Mouse (Mus musculus) heart, postnatal 36 days (tissue): ENCODE measurements around the gene Med12l. TPM values are rescaled to one million over a fixed set of nuclear protein-coding genes. Genes with fewer than 3 reads are reported as not detected.

ENCODE experiments used
- DNase-seq, 2 experiments: peaks; one replicate each; pipeline ENCODE4 v3.0.0; 2021 to 2022
- intact Hi-C: fragments of 180-260 bp; cut with DNase I; formaldehyde crosslinking; loops from one replicate; pipeline ENCODE4 v1.15.1; 2025
- total RNA-seq, 2 experiments: library from RNA; stranded (reverse); gene quantifications; 2 replicates each; pipeline ENCODE4 v1.2.3; 2021

Gene Med12l
- total RNA-seq, 2 experiments from 2014 or later, result 6.2 to 6.6 TPM

GRCm38 (mm10) chr3:59278620-59279019 is 273.0 kb downstream of the Med12l start:
- intact Hi-C loops, result no loop called here
- no peak for DNase-seq

GRCm38 (mm10) chr3:59290551-59290950 is 284.9 kb downstream of the Med12l start:
- DNase-seq, result no peak
- intact Hi-C loops, result no loop called here

DNA sequence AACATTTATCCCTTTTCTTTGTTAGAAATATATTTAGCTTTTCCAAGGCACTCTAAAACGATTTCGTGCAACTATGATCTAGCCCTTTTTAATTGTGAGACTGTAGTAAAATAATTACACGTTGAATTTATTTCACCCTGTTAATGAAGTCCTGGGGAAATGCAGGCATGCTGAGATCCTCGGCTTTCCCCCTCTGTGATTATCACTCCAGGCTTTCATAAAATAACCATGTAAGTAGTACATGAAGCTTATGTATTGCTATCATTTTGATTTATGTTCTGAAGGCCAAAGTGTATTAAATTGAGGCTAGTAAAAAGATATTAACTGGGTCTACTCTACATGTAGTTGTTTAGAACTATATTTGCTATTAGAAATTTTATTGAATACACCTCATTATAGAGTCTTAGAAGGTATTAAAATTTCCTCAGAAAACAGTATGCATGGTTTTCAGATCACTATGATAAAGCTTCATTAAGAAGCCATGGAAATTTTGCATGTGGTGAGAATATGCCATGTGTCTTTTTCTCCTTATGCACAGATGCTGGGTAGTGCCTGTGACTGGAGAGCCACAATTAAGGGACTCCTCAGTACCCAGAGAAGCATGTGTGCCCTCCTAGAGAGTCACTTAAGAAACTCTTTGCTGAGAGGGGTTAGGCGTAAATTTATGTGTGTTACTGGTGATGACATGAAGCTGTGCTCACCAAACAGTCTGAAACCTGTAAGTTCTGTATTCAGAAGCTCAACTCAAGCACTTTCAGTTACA is 288.0 kb downstream of the Med12l start:
- DNase-seq, result no peak
- intact Hi-C loops, result no loop called here

DNA sequence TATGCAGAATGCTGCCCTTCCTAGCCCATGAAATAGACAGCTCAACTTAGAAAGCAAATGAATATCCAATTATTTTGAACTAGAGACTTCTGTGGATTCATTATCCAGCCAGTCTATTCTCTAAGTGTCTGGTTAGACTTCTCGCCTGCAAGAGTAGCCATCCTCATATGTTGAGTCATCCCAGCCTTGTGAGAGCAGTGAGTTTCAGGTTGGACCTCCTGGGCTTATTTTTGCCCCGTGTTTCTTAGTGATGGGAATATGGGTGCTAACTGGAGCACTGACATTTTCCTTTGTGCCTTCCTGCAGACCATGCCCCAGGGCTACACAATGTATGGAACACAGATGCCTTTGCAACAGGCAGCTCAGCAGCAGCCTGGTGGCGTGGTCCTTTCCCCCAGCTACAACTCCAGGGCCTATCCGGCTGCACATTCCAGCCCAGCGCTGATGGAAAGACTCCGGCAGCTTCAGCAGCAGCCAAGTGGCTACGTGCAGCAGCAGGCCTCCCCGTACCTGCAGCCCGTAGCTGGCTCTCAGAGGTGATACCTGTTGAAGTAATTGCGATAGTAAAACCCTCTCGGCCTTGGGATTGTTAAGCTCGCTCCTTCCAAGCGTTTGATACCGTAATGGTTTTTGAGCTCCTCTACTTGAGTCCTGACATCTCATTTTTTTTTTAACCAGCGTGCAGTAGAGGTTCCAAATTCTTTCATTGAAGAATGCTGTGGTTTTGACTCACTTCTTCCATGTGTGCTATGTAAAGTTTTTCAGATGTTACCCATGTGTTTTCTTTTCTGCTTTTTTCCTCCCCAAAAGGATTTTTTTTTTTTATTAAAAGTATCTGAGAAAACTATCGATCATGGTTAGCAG is 290.3 kb downstream of the Med12l start:
- intact Hi-C loops, result no loop called here

DNA sequence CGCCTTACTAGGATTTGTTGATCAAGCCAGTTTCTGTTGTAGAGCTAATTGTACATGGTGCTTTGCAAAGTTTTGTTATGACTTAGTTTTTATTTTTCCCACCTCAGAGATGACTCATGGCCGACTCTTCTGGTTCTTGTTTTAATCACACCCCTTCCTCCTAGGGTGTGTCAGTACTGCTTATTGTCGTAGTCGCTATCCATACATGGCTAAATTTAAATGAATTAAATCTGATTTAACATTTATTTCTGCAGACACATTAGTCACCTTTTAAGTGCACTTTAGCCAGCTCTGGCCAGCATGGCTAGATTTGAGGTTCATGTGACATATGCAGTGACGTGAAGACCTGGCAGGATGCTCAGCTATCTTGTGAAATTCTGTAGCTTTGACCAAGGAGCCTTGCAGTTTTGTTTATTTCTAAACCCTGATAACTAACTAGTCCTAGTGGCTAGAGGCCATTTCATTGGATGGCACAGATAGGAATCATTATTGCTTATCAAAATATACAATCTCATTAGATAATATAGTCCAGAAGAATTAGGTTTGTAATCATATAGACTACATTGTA is 291.0 kb downstream of the Med12l start:
- DNase-seq, result no peak
- intact Hi-C loops, result no loop called here

More for the DNA sequence above, 290.3 kb downstream of the Med12l start:
- no peak for DNase-seq

DNA sequence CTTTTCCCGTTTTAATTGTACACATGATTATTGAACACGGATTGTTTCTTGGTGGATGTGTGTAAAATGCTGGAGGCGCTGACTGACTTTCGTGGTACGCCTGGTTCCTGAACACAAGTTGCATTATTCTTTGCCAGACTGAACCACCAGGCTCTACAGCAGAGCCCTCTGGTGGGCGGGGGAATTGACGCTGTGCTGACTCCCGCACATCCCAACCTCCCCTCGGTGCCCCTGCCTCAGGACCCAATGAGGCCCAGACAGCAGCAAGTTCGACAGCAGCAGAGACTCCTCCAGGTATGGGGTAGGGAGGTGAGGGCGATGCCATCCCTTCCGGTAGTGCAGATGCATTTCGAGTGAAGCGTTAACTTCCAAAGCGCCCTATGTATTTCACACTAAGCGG is 292.0 kb downstream of the Med12l start:
- DNase-seq, result no peak
- intact Hi-C loops, result no loop called here

DNA sequence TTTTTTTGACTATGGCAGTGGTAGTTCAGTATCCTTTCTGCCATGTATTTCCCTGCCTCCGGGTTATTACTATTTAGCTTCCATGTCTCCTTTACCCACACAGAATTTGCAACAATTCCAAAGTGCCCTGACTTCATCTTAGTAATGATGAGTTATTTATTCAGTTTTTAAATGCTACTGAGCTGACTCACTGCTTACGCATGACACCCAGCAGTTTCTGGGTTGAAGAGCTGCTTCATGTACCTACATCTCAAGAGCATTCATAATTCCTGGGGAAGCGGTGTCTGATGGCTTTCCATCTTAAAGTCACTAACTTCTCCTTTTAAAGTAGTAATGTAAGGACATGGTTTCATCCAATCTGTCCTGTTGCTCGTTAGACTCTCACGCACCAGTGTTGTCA is 299.3 kb downstream of the Med12l start:
- intact Hi-C loops, result loop anchor here (5.0 kb wide), 1 partner anchor 128 kb away; no protein-coding TSS in a partner anchor
- DNase-seq, result no peak

DNA sequence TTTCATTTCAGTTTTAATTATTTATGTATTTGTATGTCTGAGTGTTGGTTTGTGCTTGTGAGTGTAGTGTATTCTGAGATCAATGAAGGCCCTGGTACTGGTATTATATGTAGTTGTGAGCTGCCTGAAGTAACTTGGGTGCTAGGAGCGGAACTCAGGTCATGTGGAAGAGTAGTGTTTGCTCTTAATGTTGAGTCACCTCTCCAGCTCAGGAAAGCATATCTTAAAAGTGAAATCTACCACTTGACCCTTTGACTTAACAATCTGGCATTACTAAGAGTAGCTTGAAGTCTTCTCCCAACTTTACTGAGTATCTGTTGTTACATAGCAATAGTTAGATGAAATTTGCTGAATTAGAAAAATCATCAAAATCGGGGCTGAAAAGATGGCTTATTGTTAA is 299.9 kb downstream of the Med12l start:
- intact Hi-C loops, result loop anchor here (5.0 kb wide), 1 partner anchor 128 kb away; no protein-coding TSS in a partner anchor

GRCm38 (mm10) chr3:59312610-59313009 is 307.0 kb downstream of the Med12l start:
- intact Hi-C loops, result no loop called here
- peak; percentile 20 to 25 for DNase-seq

More for the DNA sequence above, 299.9 kb downstream of the Med12l start:
- DNase-seq, result no peak

DNA sequence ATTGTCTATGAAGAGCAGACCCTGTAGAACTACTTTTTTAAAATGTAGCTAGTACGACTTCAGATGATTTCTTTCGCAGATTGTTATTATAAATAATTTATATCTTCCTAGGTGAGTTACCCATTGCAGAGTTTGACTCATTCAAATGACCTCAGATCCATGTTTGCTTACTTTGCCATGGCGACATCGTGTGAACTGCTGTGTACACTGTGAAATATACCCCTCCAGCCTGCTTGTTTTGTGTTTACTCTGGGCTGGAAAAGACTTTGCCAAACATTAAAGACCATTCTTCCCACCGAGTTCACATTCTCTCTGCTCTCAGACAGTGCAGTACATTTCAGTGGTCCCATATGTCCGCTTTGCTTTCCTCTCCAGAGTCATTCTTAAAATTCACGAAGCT is 310.5 kb downstream of the Med12l start:
- intact Hi-C loops, result no loop called here
- no peak for DNase-seq

DNA sequence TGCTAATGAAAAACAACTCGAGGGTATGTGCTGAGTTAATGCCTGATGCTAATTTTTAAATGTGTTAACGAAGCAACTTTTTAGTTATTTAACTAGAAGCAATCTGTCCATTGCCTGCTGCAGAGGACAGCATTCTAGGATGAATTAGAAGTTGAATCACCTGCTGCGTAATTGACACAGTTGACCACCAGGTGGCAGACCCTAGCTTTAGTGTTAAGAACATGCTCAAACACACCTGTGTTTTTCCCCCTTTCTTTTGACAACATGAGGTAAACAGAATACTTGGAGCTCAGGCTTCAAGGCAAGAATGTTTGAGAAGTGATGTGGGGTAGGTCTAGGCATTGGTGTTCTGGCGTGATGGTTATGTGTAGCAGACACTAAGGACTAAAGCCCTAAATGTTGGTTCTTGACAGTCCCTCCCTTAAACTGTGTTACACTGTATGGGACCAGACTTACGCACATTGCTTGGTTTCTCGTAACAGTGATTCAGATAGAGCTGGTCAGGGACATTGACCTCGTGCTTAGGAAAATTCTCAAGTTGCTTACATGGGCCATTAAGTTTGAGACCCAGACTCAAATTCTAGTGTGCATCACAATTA is 315.8 kb downstream of the Med12l start:
- intact Hi-C loops, result loop anchor here (5.0 to 10.0 kb wide), 2 partner anchors 423 to 791 kb away; no protein-coding TSS in a partner anchor
- peak; percentile 40 to 61 for DNase-seq

DNA sequence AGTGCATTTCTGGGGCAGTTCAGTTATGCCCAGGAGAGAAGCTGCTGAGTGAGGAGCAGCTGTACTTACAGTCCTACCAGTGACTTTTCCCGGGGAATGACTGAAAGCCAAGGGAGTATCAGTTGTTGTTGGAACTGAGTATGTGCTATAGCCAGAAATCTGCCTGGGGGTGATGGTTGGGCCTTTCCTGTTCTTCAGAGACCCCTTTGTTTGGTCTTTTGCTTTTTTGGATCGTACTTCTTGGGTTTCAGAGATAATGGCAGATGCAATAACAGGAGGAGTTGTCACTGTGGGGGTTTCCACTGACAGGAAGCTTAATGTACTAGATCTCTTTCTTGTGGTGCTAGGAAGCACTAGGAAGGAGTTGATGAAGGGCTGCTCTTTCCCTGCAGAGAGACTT is 322.9 kb downstream of the Med12l start:
- DNase-seq, result no peak
- intact Hi-C loops, result loop anchor here (10.0 kb wide), 1 partner anchor 416 kb away; no protein-coding TSS in a partner anchor

- DNase-seq, result no peak
- intact Hi-C loops, result no loop called here
Observed at GRCm38 (mm10) chr3:59341647-59342427, 336.2 kb downstream of the Med12l start.

DNA sequence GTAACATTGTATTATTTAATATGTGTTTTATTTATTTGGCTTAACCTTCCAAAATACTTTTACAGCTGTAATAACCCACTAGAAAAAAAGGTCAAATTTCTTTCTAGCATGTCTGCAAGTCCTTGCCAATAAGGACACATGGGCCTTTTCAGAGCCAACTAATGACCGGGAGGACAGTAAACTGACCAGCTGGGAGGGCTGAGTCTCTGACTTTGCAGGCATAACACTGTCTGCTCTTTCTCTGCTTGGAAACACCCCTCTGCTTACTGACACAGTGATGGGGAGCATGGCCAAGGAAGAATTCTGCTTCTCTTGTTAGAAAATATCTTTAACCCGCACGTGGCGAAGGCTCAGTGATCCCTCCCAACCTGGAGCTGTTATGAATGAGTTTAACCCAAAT is 337.4 kb downstream of the Med12l start:
- intact Hi-C loops, result no loop called here
- peak; percentile 32 to 37 for DNase-seq

DNA sequence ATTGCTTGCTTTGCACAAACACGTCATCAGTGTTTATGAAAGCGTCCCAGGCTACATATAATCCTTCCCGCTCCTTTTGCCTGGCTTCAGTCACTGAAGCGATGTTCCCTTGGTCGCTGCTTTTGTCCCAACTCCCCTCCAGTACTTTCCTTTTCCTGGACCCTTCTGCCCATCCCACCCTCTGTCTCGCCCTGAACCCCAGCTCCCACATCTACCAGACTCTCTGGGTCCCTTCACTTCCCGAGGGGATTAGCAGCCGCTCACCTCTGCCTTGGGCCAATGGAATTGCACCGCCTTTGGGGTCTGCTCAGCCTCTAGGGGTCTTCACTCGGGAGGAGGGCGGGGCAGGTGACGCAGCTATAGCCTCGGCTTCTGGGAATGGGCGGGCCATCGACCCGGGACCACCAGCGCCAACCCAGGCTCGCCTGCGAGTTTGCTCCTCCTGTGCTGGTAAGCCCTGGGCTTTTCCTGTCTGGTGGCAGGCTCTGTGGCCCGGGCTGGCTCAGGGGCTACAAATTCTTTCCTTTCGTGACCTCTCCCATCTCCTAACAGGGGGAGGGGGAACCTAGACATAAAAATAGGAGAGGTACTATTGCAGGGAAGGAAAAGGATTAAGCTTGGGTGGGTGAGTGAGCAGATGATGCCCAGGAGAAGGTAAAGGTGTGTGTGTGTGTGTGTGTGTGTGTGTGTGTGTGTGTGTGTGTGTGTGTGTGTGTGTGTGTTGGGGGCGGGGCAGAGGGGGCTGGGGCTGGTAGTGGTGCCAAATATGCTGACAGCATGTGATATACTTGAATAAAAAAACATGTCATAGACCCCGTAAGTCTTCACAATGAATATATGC is 338.7 kb downstream of the Med12l start, which contains the start of gene Igsf10:
Gene Igsf10 (minus strand): TSS at position 330 of the 841 bp plus-strand sequence.
- intact Hi-C loops, result no loop called here
- DNase-seq, result peak; percentile 43 to 50

GRCm38 (mm10) chr3:59351768-59352167 is 346.1 kb downstream of the Med12l start:
- DNase-seq, result no peak
- intact Hi-C loops, result no loop called here

DNA sequence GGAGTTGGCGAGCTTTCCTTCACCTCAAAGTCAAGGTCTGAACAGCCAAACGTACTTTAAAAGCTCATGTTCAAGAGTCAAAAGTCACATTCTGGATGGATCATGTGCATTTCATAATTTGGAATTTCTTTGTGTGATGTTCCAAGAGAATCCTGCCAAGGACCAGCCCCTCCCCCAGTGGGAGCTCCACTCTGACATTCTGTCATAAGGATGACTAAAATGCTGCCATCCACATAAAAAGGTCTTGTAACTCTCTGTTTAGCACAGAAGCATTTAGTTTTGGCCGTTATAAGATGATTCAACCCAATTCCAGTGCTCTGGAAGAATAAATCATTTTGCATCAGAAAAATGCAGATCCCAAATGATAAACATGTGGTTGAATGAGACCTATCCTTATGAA is 348.5 kb downstream of the Med12l start:
- intact Hi-C loops, result no loop called here

DNA sequence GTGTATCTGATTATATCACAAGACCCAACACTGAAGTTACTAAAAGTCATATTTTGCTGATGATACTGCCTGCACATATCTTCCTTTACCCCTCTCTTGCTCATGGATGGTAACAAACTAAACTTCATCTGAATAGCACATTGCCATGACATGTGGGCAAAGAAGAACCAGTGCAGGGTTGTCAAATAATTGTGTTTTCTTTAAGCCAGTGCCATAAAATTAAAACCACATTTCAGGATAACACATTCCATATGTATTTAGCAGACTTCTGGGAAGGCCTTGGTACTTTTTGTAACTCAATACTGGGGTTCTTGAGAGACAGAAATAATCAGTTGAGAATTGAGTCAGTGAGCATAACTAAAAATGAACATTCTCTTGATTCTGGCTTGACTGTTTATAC is 354.5 kb downstream of the Med12l start:
- intact Hi-C loops, result no loop called here
- DNase-seq, result no peak

More for the DNA sequence above, 348.5 kb downstream of the Med12l start:
- DNase-seq, result no peak

- intact Hi-C loops, result no loop called here
- DNase-seq, result no peak
Observed at GRCm38 (mm10) chr3:59361895-59362294, 356.3 kb downstream of the Med12l start.
